Mouse (Mus musculus) gonadal fat pad, adult 2 months (tissue): ENCODE results near the gene Dhrs7b. TPM values are rescaled to one million over a fixed set of nuclear protein-coding genes. Genes with fewer than 3 reads are reported as not detected.

Source experiments
- DNase-seq: peaks from one replicate; pipeline ENCODE4 v3.0.0-alpha.2; 2012; ENCODE audit warnings: low read depth
- polyA plus RNA-seq: library from polyadenylated mRNA; depleted of rRNA; stranded (reverse); fragments of >200 nt; gene quantifications from 2 replicates; pipeline ENCODE4 v1.2.3, GENCODE M21; 2012; rRNA removed

The Dhrs7b gene
- polyA plus RNA-seq, 1 experiment = 43.9 TPM

DNA sequence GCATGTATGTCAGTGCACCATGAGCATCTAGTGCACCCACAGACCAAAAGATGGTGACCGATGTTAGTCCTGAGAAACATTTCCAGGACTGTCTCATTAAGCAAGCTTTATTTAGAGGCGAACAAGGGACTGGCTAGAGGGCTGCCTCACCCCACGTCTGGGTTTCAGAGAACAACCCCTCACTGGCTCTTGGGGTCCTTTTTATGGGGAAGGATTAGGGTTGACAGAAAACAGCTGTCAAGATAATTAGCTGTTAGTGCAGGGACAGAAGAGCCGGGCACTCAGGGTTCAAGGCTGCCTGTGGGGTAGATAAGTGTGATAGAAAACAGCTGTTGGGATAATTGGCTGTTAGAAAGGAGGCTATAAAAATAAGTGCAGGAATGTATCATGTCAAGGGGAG lies 65.5 kb downstream of the Dhrs7b start:
- no peak for DNase-seq

DNA sequence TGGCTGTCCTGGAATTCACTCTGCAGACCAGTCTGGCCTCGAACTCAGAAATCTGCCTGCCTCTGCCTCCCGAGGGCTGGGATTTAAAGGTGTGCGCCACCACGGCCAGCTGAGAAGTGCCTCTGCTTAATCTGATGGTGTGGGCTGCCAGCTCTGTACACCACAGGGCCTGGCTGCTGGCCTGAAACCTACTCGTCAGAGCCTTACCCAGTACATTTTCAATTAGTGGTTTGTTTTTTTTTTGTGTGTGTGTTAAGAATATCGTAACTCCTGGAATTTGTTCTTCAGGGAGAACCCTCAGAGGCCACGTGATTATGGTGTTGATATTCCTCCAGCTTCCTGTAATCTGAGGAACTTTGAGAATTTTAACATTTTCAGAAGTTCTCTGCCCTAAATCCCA lies 71.6 kb downstream of the Dhrs7b start:
- DNase-seq = no peak

DNA sequence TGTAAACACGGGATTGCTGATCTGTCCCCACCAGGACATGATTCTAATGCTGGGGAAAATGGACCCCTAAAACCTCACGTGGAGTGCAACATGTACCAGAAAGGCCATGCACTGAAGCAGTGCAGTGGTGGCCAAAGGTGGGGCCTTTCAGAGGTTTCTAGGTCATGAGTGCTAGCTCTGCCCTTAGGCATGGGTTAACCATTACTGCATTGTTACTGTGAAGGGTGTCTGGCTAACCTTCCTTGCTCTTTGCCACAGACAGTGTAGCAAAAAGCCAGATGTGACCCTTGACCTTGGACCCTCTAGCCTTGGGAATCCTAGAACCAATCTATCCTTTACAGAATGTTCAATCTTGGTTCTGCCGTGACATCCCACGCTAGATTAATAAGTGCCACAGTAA lies 72.1 kb downstream of the Dhrs7b start:
- DNase-seq = no peak

DNA sequence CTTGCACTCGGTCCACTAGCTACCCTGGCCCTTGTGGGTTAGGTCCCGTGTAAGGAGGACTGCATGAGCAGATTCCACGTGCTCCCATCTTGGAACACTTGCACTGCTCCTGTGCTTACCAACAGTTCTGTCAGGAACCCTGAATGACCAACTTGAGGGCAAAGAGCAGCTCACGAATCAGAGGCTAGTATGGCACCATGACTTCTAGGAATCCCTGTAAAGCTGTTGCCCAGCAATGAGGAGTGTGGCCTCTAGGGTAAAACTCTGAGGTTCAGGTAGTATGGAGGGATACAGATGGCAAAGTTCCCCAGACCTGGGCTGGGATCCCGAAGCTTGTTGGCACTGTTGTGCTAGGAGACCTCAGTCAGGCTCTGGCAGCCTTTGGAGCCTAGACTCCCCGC lies 73.2 kb downstream of the Dhrs7b start:
- DNase-seq = no peak

DNA sequence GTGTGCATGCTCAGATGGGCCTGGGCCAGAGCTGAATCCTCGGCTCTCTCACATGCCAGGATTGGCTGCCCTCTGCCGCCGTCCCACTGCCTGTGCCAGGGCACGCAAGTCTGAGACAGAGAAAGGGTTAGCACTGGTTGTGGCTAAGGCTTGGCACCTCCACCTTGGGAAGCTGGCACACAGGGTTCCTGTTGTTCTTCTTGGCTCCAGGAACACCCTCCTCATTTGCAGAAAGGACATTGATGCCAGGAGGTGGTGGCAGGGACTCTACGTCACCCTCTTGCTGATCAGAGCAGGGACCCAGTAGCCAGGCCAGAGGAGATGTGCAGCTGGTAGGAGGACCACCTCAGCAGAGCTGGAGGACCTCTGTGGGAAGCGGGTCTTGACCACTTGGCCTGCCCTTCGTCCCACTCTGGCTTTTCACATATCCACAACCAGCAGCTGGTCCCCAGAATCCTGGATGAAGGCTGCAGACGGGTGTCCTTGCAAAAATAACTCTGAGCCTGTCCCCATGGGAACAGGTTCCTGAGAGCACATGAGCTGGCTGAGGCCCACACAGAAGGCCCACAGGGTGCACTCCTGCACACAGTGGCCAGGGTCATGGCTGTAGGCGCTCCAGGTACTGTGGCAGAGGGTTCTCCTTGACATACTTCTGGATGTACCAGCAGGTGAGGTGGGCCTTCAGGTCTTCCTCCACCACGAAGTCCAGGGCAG lies 75.1 kb downstream of the Dhrs7b start:
- no peak for DNase-seq

DNA sequence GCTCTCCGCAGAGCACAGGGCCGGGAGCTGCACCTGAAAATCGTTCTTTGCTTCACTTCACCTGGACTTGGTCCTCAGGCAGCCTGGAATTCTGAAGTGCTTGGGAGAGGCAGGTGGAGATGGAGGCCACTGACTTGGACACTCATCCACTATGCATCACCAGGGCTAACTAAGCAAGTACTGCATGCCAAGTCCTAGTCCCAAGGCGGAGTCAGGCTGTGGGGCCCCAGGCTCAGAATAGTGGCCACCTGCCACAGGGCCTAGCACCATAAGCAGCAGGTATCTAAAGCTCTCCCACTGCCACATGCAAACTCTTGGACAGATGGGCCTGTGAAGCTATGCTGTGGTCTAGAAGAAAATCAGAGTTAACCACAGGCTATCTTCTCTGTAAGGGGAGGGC lies 76.0 kb downstream of the Dhrs7b start:
- DNase-seq = no peak

DNA sequence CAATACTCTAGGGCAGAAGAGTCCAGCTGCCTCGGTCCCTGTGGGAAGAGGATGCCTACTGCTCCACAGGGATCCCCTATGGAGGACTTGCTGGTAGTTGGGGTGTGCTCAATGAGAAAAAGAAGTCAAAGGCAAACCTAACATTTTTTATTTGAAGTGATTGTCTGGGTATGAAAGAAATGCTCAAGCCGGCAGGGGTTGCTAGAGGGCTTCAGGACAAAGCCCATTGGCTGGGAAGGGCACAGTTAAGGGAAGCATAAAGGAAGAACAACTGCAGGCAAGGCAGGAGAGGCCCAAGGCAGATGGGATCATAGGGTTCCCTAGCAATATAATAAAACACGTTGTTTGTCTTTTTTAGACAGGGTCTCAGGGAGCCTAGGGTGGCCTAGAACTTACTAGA lies 77.6 kb downstream of the Dhrs7b start:
- no peak for DNase-seq

DNA sequence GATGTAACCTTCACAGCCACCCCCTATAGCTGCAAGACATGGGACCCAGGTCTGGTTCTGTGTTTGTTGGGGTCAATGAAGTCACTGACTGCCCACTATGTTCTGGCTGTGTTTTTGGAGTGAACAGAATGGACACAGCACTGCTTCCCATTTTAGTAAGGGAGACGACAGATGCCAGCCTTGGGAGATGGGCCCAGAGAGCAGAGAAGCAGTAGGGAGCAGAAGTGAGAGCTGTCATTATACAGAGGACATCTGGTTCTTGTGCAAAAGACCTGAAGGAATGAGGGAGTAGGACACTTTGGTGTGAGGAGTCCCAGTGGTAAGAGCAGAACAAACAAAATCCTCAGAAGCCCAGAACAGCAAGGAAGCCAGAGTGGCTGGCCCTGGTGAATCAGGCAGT lies 79.2 kb downstream of the Dhrs7b start:
- no peak for DNase-seq

Other genes starting within 250 kb of the Dhrs7b start
- 50.6 and 56.5 TPM in 2 replicates for gene Llgl1, start 130.9 kb upstream of the Dhrs7b start, polyA plus RNA-seq
- gene Flii, start 103.4 kb upstream of the Dhrs7b start, polyA plus RNA-seq = 171 and 173 TPM in 2 replicates
- gene Mief2, start 102.2 kb upstream of the Dhrs7b start, polyA plus RNA-seq = 14.3 and 16.6 TPM in 2 replicates
- gene Top3a, start 53.3 kb upstream of the Dhrs7b start, polyA plus RNA-seq = 6.9 and 7.7 TPM in 2 replicates
- 12.5 and 13.4 TPM in 2 replicates for gene Smcr8, start 53.1 kb upstream of the Dhrs7b start, polyA plus RNA-seq
- gene Shmt1, start 18.9 kb upstream of the Dhrs7b start, polyA plus RNA-seq = 5.5 and 8.1 TPM in 2 replicates
- gene Tmem11, start 48.6 kb downstream of the Dhrs7b start, polyA plus RNA-seq = 69.1 TPM in 2 replicates
- gene Natd1, start 84.1 kb downstream of the Dhrs7b start, polyA plus RNA-seq = 39.7 and 44.6 TPM in 2 replicates
- 30.9 and 35.9 TPM in 2 replicates for gene Map2k3, start 101.4 kb downstream of the Dhrs7b start, polyA plus RNA-seq
- gene Kcnj12, start 191.9 kb downstream of the Dhrs7b start, polyA plus RNA-seq = 4.0 and 7.3 TPM in 2 replicates